Mouse (Mus musculus) hindlimb bud, embryonic 11.5 days (tissue): ENCODE measurements around the gene Fntb.

ENCODE experiments used
- DNase-seq: peaks from one replicate; pipeline ENCODE4 v3.0.0-alpha.2; 2012; ENCODE audit warnings: low read depth, low spot score; ENCODE audit errors: extremely low spot score

Fntb gene

DNA sequence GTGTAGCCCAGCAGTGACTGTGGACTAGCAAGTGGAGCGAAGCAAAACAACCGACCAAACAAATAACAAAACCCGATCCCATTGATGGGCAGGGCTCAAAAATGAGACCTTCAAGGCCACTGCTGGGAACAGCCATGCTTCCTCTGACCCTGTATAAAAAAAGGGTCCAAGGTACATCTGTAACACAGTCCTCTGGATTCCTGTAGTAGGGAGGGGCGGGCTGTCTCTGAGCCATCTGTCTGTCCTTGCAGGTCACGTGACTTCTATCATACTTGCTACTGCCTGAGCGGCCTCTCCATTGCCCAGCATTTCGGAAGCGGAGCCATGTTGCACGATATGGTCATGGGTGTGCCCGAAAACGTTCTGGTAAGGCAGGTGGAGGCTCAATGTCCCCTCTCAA lies 150.8 kb downstream of the Fntb start:
- no peak for DNase-seq

DNA sequence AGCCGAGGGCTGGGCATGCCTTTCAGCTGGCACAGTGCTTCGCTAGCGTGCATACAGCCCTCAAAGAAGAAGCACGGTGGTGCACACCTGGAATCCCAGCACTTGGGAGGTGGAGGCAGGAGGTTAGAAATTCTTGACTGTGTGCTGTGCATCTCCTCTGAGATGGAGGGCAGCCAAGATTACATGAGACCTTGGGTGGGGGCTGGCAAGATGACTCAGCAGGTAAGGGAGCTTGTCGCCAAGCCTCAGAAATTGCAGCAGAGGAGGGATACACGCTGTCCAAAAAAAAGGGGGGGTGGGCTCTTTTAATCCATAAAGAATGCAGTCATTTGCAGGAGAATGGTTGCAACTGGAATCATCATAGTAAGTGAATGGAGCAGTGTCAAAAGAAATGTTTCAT lies 152.7 kb downstream of the Fntb start:
- no peak for DNase-seq

DNA sequence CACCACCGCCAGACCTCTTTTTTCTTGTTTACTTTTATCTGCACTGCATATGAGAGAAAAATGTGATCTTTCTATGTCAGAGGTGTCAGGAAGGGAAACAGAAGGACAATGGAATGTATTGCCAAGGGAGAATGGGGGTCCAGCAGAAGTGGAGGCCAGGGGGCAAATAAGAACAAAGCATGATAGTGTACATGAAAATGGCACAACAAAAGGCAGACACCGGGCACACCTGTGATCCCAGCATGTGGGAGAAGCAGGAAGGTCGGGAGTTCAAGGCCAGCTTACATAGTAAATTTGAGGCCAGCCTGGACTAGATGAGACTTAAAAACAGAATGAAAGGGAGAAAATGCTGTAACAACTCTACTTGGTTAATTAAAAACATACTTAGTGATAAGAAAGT lies 153.5 kb downstream of the Fntb start:
- no peak for DNase-seq

DNA sequence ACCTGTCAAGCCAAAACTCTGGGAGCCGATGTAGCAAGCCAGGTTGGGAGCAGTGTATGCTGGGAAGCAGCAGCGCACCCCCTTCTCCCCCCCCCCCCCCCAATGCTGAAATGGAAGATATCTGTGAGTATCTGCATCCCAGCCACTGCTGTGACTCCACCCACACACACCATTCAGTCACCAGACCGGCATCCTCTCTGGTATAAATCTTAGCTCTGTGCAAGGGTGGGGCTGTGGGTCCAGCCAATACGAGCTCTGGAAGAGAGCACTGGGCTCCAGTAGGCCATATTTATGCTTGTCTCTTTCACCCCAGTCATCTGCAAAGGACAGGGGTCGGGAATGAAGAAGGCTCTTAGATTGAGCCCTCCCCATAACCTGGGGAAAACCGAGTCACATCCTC lies 155.0 kb downstream of the Fntb start:
- no peak for DNase-seq

DNA sequence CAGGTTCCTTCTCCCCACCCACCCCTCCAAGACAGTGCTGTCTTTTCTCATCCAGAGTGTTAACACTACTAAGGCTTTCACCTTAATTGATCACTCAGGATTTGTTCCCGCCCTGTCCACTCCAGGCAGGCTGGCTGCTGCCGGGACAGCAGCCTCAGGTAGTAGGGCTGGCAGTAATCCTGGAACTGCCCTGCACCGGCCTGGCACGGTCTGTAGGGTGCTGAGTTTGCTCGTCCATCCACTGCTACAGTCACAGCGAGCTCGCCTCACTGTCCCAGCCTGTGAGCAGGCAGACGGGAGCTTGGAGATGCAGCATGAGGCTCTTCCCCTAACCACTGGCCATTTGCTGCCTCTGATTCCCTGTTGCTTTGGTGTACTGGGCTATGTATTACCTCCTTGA lies 155.6 kb downstream of the Fntb start:
- DNase-seq = no peak

DNA sequence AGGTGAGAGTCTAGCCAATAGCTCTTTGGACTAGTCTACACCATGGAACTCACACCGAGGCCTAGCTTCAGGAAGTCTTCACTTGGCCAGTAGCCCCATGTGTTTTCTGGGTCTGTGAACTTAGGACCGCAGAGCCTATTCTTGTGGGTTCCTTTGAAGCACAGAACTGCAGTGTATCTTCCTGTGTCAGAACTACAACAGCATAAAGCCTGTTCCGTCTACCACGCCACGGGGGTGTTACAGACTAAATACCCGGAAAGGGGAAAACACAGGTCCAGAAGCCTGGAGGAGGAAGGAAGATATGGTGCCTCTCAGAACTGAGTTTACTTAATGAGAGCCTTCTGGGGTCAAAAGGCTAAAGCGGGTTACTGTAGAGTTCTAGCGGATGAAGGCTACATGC lies 157.7 kb downstream of the Fntb start:
- DNase-seq = no peak

DNA sequence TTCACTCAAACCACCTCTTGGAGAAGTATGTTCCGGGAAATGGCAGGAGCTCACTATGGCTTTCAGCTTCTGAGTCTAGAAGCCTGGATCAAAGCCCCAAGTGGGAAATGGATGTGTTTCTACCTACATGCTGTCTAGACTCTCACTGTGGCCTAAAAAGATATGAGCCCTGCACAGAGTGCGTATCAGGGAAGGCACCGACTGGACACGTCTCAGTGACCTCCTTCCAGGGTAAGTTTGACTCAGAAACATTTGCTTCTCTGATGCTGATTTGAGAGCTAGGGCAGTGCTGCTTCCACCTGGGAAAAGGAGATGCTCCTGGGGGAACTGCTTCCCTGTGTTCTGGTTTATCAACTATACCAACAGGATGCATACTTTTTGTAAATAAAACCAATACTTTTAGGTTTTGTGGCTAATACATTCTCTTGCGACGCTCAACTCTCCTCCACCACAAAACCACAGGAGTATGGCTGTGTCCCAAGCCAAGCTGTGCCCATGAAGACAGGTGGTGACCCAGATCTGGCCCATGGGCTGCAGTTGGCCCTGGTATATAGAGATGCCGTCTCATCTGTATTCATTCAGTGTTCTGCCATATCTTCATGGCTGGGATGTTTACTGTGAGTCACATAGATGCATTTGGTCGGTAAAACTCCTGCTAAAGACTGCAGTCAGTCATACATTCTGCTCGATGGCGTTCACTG lies 159.7 kb downstream of the Fntb start:
- DNase-seq = no peak

DNA sequence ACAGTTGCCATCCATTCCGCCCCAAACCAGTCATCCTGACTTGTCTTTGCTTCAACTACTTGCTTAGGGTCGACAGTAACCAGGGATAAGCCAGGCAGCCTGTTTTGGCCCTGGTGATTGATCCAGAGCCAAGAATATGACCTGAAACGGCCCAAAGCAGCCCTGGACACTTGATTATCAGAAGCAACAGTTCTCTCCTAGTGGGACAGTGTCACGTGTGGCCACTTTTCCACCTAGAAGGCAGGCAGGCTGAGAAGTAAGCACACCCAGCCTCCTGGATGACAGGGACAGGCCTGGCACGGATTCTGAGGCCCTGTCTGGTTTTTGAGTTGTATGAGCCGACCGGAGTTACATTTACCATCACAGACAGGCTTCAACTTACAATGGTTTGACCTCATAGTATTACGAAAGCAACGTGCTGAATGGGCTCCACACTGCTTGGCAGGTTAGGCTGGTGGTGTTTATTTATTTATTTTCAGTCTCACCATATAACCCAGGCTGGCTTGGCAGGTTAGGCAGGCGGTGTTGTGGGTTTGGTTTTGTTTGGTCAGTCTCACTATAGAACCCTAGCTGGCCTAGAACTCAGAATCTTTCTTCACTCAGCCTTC lies 161.1 kb downstream of the Fntb start:
- DNase-seq = no peak

DNA sequence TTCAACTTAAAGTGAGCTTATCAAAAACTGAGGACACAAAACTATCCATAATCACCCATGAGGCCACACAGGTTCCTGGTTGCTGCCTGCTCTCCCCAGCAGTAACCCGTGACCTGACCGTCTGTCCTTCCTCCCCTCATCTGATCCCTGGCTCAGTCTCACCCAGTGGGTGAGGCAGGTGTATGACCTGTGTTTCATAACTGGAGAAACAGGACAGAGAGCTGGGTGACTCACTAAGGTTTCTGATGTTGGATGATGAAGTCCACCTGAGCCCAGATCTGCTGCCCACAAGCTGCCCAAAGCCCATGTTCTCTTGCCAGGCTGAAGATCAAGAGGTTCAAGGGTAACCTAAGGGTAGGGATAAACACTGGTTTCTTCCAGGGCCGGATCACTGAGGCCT lies 161.6 kb downstream of the Fntb start:
- DNase-seq = no peak

DNA sequence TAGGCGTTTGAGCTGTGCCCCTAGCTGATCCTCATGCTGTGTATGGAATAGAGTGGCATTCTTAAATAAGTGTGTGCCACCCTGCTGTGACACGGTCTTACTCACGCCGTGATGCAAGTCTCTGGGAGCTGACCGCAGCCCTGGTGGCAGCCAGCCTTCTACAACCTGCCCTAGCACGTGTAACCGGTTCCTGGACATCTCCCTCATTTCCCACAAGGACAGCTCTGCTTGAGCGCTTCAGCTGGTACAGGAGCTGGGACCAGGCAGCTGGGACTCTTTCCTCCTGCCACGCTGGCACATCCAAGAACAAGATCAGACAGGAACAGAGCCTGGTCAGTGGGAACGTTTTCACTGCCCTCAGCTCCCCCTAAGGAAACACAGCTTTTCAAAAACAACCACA lies 162.2 kb downstream of the Fntb start:
- no peak for DNase-seq

DNA sequence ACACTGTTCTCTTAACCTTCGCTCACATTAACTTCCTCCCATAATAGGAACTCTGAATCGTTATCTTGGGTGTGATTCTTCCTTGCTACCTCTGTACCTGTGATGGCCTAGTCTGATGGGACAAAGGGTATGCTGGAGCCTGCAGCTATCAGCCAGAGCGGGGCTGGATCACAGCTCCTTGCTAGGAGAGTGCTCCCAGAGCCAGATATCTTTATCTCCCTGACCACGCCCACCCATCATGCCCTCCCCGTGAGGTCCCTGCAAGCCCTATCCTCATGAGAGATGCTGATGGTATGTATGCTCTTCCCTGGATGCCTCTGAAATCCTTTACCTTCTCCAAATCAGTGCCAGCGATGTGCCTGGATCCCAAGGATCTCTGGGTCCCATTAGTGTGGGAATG lies 164.8 kb downstream of the Fntb start:
- no peak for DNase-seq

DNA sequence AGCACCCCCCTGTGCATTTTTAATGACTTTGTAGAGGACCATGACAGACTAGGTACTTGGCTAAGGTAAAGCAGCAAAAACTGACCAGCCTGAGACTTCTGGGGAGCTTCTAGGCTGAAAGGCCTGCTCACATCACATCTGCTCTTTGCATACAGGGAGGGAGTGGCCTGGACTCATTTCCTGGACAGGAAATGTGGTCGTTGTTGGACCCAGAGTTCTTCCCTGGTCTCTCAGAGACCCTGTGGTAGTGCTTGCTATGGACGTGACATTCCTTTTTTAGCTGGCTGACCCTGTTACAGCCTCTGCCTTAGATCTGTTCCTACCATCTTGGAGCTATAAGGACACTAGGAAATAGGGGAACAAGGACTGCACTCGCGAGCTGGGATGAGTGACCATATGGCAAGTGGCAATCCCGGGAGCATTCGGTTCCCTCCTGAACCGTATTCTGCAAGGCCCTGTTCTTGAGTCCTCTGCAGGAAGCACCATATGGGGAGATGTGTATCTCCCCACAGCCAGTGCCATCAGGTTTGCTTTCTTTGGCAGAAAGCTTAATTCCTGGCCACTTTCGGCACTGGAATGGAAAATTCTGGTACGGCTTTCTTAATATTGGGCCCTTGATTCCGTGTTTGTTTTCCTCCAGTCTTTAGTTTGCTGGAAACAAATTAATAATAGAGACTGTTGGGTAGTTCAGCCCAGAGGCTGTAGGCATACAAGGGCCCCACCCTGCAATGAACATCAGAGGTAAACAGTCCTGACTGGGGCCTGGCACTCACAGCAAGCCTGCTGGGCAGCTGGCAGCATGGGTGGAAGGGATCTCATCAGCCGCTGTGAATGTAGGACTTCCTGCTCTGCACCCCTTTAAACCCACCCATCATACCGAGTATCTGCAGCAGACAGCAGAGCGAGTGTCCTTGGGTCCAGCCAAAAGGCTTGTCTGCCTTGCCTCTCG lies 166.6 kb downstream of the Fntb start:
- no peak for DNase-seq

DNA sequence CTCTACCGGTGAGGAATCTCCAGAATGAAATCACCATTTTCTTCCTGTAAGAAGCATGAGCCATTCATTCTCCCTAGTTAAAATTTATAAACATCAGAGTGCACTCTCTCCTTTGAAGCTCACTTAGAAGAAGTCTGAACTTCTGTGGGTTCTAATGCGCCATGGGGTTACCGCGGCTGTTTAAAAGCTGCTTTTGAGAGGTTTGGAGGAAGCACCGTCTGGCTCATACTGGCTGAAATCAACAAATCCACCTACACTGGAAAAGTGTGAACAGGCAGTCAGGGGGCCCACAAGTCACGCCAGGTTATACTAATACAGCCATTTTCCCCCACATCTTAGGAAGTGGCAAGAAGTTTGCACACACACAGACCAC lies 167.3 kb downstream of the Fntb start:
- DNase-seq = no peak

DNA sequence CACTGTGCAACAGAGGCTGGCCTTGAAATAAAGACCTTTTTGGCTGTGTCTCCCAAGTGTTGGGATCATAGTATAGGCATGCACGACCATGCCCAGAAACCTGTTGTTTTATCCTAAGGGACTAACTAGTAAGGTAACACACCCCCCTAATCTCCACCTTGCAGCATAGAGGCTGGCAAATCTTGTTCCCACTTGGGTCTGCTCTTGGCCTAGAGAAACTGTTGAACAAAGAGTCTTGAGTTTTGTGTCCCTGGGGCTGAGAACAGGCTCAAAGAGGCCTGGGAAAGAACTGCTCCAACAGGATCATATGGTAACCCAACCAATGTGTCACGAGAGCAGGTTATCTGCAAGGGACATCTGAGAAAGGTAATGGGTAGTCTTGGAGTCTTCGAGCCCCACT lies 169.0 kb downstream of the Fntb start:
- DNase-seq = no peak

DNA sequence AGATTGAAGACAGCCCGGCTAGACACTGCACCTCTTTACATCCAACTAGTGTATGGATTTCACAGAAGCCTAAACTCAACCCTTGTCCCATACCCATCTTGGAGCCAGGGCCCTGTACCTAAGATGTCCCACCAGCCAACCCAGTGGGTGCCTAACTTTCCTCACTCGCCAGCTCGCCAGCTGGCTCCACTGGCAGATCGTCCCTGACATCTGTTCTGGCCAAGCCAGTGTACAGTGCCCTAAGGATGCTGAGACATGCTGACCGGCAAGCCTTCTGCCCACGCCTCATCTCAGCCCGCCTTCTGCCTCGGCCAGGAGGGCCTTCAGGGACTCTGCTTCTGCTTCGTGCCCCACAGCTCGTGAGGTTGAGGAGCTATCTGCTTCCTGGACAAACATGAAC lies 170.8 kb downstream of the Fntb start:
- no peak for DNase-seq

DNA sequence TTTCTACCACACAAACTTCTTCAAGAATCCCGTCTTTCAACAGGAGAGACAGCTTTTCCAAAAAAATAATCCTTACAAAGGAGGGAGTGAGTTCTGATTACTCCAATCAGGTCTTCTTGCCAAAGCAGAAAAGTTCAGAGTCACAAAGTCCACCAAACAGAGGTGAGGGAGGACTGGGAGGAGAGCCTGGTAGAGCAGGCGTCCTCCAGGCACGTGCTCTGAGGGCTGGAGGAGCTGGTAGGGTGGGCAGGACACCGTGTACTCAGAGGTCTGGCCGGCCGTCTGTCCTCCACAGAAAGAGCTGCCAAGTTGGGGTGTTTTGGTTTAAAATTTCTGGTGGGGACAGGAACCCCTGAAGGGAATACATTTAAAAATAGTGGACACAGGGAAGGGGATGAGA lies 172.6 kb downstream of the Fntb start:
- DNase-seq = no peak

DNA sequence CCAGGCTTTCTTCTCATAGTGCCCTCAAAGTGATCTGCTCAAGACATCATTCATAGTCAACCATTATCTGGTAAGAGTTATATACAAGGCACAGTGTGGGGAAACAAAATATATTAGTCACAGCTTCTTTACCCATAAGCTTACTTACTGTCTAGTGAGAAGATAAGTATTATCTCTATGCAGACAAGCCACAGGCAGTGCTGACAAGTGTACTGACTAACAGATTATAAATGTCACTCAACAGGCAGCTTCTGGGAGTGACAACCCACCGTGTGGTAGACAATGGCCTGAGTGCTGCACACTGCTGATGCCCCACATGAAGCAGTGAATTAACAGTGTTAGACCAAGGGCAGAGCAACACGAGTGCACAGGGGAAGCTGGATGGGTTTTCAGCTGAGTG lies 176.1 kb downstream of the Fntb start:
- no peak for DNase-seq

DNA sequence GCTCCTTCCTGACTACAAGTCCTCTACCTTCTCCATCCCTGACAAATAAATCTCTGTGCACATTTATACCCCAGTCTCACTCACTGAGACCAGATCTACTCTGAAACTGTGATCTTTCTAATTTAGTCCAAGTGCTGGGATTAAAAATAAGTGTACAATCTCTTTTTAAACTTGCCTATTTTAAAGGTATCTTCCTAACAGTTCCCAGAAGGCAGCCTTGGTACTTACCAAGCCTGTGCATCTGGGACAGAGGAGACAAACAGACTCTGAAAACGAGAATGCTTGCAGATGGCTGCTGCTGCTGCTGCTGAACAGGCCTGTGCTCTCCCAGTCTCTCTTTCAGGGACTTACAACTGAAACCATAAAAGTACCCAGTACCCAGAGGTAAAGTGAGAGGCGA lies 177.1 kb downstream of the Fntb start:
- DNase-seq = no peak

DNA sequence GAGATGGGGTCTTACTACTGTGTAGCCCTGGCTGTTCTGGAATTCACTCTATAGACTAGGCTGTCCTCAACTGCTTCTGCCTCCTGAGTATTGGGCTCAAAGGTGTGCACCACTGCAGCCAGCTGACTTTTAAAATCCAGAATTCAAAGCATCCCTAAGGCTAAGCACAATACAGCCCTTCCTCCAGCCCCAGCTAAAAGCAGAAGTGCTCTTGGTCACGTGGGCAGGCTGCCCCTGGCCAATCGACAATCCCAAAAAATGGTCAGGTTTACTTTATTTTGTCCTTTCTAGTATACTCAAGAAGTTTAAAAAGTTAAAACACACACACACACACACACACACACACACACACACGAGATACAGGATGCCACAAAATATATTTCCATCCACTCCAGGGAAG lies 177.7 kb downstream of the Fntb start:
- no peak for DNase-seq

DNA sequence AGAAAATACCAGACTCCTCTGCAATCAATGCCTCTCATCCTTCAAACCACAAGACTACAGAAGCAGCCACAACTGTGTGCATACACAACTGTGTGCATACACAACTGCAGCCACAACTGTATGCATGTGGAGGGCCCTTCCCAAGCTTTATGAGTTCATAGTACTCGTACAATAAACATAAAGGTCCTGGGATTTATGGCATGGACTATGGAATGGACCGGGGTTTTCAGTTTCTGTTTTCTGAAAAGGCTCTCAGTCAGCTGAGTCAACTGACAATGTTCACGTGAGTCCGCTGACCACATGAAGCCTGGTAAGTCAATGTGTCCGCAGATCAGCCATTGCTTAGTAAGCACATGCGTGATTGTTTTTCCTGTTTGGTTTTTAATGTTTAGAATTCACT lies 178.1 kb downstream of the Fntb start:
- no peak for DNase-seq

DNA sequence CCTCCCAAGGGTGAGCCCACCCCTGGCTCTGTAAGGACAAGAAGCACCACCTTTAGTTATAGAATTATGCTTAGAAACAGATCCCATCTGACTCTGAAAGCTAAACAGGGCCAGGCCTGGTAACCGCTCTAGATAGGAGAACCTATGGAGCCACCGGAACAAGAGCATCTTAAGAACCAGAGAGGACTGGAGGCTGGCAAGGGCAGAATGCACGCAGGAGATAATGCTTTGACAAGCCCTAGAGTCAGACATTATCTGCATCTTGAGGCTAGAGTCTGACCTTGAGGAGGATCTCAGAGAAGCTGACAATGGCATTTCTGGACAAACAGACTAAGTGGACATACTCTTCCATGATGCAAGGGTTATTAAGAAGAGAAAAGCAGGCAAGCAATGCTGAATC lies 182.1 kb downstream of the Fntb start:
- DNase-seq = no peak

DNA sequence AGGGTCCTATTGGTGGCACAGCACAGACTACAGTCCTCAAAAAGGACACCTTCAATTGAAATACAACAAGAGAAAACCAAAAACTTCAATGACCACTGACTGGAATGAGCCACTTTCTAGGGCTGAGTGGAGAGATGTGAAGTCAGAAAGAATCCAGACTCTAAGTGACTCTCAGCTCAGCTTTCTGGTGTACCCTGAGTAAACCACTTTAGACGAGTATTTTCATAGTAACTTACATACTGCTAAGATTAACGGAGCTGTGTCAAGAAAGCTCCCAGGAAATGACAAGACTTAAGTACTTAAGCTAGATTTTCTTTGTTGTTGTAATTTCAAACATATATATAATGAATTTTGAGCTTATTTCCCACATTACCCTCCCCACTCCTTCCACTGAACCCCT lies 182.8 kb downstream of the Fntb start:
- no peak for DNase-seq
